Mouse (Mus musculus): Measurements from ENCODE around the gene Myo16.

Myo16 gene

DNA sequence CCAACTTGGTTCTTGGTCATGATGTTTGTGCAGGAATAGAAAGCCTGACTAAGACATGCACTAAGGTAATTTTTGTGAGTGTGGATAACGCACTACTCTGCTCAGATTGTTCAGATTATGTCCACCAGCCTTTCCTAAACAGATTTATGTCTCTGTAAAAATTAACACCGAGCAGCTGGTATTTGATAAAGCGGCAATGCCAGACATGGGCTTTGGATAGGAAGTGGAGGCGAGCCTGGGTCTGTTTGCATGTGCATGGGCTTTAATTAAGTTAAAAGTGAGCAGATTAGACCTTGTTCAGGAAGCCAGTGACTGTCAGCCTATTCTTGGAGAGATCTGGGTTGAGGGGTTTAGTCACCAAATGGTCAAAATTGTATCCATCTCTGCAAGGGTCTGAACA lies 367.8 kb downstream of the Myo16 start:
- no peak for ATAC-seq (ENCODE audit: insufficient number of reproducible peaks, low FRiP score, low TSS enrichment)

DNA sequence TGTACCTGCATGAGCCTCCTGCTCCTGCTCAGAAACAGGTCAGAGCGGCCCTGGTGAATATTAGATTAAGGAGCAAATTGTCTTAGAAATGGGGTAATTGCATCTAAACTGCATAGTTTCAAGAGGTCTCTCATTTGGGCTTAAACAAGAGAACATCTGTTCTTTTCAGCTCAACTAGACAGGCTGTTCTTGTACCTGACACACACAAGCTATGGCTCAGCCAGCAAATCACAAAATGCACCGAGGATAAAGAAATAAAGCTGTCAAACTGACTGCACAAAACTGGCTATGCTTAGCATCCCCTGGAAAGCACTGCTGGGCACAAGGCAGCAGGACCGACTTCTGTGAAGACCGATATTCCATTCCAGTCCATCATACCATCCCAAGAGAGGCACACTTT lies 372.0 kb downstream of the Myo16 start:
- ATAC-seq (ENCODE audit: insufficient number of reproducible peaks, low FRiP score, low TSS enrichment): no peak

DNA sequence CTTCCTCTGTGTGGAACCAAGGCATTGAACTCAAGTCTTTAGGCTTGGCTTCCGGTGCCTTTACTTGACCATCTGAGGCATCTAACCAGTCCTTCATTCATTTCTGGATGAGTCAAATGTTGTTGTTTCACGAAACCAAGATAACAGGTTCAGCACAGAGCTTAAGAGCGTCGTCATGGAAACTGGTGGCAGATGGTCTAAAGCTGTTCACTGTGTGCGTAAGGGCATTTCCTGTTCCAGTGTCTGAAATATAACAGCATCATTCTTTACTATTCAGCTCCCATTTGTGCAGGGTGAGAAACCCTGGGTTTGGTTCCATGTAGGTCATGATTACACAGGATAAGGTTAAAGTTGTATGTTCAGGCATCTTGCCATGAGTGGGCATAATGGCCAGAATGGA lies 372.9 kb downstream of the Myo16 start:
- no peak for ATAC-seq (ENCODE audit: insufficient number of reproducible peaks, low FRiP score, low TSS enrichment)

DNA sequence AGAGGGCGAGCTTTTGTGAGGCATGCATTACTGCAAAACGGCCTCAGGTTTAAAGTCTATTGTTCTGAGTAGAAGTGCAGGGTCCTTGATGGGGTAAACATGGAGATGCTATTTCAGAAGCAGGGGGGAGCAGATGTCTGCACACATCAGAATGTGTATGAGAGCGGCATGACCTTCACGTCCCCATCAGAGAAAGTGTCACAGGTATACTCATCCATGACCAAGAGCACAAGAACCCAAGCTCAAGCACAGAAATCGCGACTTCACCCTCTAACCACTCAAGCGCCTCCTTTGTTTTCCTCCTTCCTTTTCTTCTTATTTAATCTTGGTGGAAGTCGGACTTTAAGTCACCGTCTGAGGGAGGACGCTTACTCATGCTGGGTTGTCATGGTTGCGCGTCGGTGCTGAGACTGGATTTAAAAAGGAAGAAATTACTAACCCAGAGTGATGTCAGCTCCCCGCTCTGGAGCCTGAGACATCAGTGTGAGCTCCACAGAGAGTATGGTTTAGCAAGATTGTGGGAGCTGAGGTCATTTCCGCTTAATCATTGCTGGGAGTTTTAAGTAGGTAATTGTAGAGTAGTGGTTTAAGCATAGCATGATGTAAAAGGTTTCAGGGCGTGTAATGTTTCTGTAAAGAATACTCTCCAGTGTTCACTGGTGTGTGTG lies 381.0 kb downstream of the Myo16 start:
- ATAC-seq (ENCODE audit: insufficient number of reproducible peaks, low FRiP score, low TSS enrichment): no peak

DNA sequence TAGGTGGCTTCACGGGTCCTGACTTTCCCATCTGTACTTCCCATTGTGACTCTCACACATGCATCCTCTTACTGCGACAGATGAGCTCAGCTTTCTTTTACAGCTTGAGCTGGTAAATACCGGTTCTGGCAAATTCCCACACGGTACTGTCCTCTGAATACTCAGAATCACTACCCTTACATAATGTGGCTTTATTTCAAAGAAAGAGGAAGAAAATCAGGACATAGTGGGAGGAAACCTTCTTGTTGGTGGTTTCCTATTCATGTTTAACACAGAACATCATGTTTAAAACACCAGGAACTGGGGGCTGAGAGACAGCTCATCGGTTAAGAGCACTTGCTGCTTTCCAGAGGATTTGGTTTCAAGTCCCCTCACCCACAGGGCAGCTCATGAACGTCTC lies 384.6 kb downstream of the Myo16 start:
- no peak for ATAC-seq (ENCODE audit: insufficient number of reproducible peaks, low FRiP score, low TSS enrichment)

DNA sequence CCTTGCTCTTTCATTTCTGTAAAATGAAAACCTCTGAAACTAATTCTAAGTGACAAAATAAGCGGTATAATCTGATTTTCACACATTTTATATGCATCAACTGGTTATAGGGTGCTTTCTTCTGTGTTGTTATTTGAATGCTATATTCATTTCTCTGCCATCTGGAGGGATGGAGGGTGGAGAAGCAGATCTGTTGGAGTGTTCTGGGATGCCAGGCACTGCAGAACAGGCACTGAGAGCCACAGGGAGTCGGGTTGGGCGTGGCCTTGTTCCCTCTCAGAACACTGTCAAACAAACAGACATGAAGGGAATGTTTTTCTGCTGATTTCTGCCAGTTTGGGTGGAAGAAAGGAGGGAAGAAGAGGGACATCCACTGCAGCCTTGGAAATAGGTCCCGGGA lies 386.0 kb downstream of the Myo16 start:
- ATAC-seq (ENCODE audit: insufficient number of reproducible peaks, low FRiP score, low TSS enrichment): no peak

DNA sequence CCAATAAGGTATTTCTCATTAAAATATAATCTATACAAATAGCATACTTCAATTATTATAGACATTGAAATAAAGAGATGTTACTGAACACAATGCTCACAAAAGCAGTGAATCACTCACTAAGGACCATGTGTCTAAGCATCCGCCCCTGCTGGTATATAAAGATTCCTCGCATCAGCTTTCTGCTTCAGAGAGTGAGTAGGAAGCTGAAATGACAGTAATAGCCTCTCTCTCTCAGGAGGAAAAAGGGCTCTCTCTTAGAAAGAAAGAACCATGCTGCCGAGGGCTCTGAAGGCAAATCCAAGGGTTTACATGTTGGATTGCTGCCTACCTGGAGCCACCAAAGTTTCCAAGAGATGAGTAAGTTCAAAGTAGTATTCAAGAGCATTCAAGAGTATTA lies 392.2 kb downstream of the Myo16 start:
- no peak for ATAC-seq (ENCODE audit: insufficient number of reproducible peaks, low FRiP score, low TSS enrichment)

DNA sequence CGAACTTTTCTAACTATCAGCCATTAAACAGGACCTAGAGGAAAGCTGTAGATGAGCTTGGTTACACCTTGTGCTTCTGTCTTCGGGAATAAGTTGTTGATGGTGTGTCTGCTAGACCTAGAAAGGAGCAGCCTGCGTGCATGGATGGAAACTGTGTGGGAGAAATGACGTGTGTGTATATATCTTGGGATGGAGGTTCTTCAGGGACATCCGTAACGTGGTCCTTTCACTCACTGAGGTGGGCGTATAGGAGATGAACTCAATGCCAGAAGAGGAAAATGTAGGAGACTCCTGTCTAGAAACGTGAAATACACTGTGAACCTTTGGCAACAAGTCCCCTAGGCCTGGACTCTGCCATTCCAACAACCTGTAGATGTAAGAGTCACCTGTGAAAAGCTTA lies 392.8 kb downstream of the Myo16 start:
- ATAC-seq (ENCODE audit: insufficient number of reproducible peaks, low FRiP score, low TSS enrichment): no peak

DNA sequence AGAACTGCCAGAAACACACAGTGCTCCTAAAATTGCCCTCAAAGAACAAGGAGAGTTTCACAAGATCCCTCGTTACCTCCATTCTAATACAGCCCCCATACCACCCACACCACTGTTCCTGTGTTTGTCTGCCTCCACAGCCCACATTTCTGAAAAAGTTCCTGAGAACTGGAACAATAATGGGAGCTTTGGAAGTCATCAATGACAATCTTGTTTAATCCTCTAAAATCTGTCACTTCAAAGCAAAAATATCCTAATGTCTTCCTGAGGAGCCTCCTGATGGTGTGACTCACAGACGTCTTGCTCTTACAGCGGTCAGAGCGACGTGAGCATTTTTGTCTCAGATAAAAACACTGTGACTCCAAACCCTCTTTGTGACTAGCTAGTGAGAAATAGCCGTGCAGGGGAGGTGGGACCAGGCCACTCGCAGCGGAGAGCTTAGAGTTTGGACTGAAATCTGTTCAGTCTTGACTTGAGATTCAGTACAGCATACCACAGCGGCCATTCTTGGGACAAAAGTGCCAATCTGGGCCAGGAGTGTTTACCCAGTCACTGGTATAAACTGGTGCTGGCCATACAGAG lies 394.4 kb downstream of the Myo16 start:
- ATAC-seq (ENCODE audit: insufficient number of reproducible peaks, low FRiP score, low TSS enrichment): no peak

DNA sequence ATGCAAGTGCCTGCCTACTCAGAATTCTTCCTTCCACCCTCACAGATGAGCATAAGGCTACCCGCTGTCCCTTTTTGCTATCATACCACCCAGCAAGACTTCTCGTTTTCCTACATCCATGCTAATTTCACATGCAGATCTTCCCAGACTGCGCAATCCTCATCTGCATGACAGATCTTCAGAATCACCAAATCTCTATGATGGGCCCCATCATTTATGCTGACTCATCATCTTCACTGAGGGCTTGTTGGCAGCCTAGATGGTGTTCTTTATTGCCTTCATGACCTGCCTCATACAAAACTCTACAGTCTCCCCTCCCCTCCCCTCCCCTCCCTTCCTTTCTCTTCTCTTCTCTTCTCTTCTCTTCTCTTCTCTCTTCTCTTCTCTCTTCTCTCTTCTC lies 395.7 kb downstream of the Myo16 start:
- no peak for ATAC-seq (ENCODE audit: insufficient number of reproducible peaks, low FRiP score, low TSS enrichment)

DNA sequence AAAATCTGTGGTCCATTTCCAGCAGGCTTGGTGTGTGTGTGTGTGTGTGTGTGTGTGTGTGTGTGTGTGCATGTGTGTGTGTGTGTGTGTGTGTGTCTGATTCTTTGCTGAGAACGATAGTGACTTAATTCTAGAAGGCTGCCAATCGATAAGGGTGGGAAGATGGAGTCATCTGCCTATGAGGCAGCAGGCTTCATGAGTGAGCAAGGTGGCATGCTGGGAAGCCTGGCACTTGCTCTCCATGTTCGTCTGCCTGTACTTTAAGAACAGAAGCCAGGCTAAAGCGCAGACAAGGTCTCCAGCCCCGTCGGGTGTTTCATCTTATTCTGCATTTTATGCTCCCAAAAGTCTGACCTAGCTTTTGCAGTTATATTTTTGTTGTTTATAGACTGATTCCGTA lies 404.2 kb downstream of the Myo16 start:
- ATAC-seq (ENCODE audit: insufficient number of reproducible peaks, low FRiP score, low TSS enrichment): no peak

DNA sequence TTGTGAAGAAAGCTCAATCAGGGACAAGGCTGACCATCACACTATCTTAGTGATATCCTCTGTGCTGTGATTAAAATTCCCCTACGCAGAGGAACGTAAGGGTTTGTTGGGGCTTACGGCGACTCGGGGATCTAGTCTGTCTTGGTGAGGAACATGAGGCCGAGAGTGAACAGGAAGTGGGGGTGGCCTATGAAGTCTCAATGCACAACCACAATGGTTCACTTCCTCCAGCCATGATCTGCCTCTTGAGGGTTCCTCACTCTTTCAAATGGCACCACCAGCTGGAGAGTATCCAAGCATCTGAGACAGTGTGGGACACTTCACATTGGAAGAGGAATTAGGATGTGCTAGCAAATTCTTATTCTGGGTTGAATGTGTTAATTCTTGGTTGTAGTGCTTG lies 405.8 kb downstream of the Myo16 start:
- ATAC-seq (ENCODE audit: insufficient number of reproducible peaks, low FRiP score, low TSS enrichment): no peak

DNA sequence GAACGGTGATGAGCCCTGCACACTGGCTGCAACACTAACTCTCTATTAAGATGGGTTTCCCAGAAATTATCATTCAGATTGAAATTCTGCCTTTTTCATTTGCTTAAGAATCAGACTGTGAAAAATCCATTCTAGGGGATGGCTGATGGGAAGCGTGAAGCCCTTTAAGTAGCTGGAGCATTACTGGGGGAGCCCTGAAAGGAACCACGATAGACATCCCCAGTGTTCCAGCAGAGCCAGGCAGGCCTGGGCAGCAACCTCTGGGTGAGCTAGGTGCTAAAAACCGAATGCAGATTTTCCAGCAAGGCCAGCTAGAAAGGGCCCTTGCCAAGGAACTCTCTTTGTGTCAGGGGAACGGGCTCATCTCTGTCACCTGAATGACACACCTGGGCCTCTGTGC lies 407.9 kb downstream of the Myo16 start:
- no peak for ATAC-seq (ENCODE audit: insufficient number of reproducible peaks, low FRiP score, low TSS enrichment)

DNA sequence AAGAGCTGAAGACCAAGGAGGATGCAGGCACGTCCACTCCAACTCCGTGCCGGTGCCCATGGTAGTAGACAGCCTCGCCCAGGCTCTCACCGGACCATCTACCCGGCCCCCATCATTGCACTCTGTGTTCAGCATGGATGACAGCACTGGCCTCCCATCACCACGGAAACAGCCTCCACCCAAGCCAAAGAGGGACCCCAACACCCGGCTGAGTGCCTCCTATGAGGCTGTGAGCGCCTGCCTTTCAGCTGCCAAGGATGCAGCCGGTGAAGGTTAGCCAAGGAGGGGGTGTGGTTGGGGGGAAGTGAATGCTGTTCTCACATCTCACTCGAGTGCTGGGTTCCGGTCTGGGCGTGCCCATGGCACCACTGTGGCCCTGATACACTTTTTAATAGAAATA lies 408.3 kb downstream of the Myo16 start:
- ATAC-seq (ENCODE audit: insufficient number of reproducible peaks, low FRiP score, low TSS enrichment): no peak

DNA sequence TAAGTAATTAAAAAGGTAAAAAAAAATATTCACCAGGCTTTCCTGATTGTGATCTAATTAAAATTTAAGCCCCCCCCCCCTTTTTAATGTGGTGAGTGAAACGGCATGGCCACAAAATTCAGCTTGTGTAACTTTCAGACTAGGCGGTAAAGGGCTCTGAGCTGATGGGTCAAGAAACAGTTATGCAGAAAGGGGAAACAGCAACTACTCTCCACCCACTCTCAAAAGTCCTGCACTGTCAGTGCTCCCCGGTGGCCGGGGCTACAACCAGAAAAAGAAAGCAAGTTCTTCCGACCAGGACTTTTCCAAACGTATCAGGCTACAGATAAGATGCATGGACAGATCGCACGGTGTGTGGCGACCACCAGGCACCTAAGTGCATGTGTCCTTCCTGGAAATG lies 408.9 kb downstream of the Myo16 start:
- no peak for ATAC-seq (ENCODE audit: insufficient number of reproducible peaks, low FRiP score, low TSS enrichment)

DNA sequence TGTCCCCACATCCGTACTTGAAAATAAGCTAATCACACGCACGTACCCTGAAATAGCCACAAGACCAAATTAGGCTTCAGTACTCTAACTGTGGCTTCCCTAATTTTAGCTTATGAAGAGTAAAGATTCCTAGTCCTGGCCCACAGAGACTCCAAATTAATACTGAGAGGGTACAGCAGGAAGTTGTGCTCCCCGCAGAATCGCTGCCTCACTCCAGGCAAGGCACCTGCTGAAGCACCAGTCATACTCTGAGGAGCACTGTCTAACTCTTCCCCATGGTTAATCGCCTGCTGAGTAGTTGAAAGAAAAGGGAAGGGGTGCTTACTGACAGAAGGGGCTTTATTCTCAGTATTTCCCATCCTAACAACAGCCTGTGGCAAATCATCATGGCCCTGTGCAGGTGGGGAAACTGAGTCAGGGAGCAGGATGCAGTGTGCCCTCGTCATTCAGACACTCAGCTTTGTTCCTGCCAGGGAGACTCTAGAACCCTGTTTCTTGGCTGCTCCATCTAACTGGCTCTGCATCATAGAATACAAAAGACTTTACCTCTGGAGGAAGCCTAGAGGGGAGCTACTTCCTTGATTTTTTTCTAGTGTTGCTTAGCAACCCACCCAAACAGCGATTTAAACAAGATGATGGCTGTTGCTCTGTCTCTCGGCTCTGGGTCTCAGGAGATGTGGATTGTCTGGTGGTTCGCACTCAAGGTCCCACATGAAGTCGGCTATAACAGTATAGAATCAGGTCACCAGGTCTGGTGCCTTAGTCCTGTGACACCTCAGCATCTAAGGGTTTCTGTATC lies 411.7 kb downstream of the Myo16 start:
- ATAC-seq (ENCODE audit: insufficient number of reproducible peaks, low FRiP score, low TSS enrichment): no peak

DNA sequence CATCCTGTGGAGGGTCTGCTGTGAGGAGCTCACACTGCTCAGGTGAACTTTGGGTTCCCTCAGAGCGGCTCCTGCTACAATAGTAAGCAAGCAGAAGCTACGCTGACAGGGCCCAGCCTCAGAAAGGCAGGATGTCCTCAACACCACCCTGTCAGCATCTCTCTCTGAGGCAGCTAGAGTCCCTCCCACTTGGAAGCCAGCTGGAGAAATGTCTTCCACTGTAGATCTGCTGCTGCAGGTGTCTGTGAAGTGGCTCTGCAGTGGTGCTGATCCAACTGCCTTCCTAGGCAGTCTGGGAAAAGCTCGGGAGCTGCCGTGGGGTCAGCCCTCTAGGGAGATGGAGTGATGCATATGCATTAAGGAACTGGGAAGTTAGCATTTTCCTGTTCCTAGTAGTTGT lies 414.7 kb downstream of the Myo16 start:
- no peak for ATAC-seq (ENCODE audit: insufficient number of reproducible peaks, low FRiP score, low TSS enrichment)

DNA sequence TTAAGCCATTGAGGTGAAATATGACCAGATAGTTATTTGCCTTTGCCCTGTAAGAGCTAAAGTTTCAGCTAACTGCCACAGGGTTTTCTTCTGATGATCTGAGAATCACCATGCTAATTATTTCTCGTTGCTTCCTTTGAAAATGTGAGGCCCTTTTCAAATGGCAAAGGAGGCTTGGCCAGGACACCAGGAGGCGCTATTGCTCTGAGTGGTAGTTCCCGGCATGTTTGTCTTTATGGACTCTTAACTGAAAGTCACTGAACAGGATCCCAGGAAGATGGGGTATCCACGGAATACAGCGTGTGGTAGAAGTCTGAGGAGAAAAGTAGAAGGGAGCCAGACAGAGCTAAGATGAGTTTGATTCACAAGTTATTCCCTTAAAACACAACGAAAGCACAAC lies 420.4 kb downstream of the Myo16 start:
- no peak for ATAC-seq (ENCODE audit: insufficient number of reproducible peaks, low FRiP score, low TSS enrichment)

DNA sequence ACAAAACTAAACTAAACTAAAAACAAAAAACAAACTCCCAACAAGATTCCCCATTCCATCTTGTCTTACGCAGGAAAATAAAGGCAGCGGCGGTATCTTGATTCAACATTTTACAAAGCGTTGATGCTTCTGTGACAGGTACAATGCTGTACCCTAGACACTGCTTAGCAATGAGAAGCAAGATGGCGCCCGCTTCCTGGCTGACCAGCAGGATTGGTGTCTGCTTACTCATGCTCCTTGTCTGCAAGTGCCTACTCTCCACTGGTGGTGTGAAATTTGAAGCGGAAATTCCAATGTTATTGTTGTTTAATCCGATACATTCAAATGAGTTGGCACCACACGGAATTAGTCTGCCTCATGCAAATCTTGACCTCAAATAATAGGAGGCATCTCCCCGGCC lies 421.5 kb downstream of the Myo16 start:
- no peak for ATAC-seq (ENCODE audit: insufficient number of reproducible peaks, low FRiP score, low TSS enrichment)

DNA sequence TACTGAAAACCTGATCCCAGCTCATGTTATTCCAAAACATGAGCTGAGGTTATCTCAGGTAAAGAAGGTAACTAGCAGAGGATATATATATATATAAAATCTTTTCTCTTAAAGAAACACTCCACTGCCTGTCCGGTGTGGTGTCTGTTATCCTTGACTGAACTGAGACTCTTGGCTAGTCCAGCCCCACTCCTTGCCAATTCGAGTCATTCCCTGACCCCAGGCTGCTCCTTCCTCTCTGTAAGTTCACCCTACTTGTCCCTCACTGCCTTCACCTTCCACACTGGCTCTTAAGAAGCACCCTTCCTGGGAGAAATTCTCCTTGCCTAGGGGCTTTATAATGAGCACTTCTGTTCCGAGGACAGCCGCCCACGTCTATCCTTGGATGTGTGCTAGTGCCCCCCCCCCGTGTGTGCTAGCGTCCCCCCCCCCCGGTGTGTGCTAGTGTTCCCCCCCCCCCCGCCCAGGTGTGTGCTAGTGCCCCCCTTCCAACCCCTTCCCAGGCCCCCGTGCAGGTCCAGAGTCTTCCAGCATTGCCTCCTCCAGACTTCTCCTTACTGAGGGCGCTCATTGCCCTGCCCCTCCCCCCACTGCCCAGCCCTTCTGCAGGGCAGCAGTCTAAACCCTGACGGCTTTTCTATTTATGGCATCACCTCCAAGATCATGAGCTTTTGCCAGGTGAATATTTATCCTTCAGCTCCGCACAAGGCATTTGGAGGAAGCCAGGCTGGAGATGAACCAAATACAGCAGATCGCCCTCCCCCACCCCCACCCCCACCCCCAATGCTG lies 433.4 kb downstream of the Myo16 start:
- ATAC-seq (ENCODE audit: insufficient number of reproducible peaks, low FRiP score, low TSS enrichment): no peak

DNA sequence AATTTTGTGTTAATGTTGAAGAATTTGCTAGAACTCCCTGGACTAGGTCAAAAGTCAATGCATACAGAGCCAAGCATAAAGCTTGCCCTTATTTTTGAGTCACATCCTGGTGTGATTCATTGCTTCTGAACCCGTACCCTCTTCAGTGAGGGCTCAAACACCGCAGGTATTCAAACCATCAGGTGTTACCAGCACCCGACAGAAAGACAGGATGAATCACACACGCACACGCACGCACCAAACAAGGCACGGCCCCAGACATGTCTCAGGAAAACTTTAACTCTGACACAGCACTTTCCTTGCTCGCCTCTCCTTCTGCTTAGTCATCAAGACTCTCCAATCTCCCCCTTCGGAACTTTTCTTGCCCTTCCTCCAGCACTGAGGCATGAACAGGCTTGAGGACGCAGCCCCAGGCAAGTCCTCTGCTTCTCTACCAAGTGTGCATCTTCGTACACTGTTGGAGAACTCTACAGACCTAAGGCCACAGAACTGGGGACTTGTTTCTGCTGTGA lies 435.8 kb downstream of the Myo16 start:
- ATAC-seq (ENCODE audit: insufficient number of reproducible peaks, low FRiP score, low TSS enrichment): no peak

Data from cerebellum, adult (tissue).